Mouse (Mus musculus): ENCODE data around the gene Magi1. TPM values are rescaled to one million over a fixed set of nuclear protein-coding genes. Genes with fewer than 3 reads are reported as not detected.

The Magi1 gene
- polyA plus RNA-seq, 1 experiment from 2014 or later: 9.2 TPM

GRCm38 (mm10) chr6:94286555-94286954 lies 2.8 kb upstream of the Magi1 start:
- no peak overlapping the region for H3K9ac ChIP-seq (ENCODE audit: low read depth, low read length)
- no peak overlapping the region for H3K4me2 ChIP-seq
- H3K27me3 ChIP-seq (ENCODE audit: control insufficient read depth, insufficient read depth, low read length): no peaks in the 10 kb centered on the region
- no peak overlapping the region for H3K4me3 ChIP-seq (ENCODE audit: low read depth, low read length)
- 59% methylated on average over 2 of the region's 2 CpGs for WGBS (ENCODE audit: insufficient replicate concordance)
- no peak for ATAC-seq (replicated peaks; ENCODE audit: insufficient number of reproducible peaks, low FRiP score, low TSS enrichment)
- H3K27ac ChIP-seq (ENCODE audit: low read depth, low read length): no peak overlapping the region
- H3K36me3 ChIP-seq (ENCODE audit: control insufficient read depth, insufficient read depth, low read length): no peaks in the 10 kb centered on the region
- H3K9me3 ChIP-seq (replicated peaks; ENCODE audit: control insufficient read depth, low read length): peaks cover 2% of the 10 kb centered on the region; the same call in 1 of the 2 replicates
- peaks cover 6% of the 10 kb centered on the region for H3K4me1 ChIP-seq (ENCODE audit: control insufficient read depth, insufficient read depth, low read length)

- WGBS (ENCODE audit: insufficient replicate concordance): under 1% methylated on average over 44 of the region's 44 CpGs
- Histone ChIP-seq H3K4me2 (peak overlapping the region; percentile 96), H3K36me3 (ENCODE audit: control insufficient read depth, insufficient read depth, low read length) (no peaks in the 10 kb centered on the region), H3K9ac (ENCODE audit: low read depth, low read length) (peak overlapping the region; percentile 87), H3K9me3 (replicated peaks; ENCODE audit: control insufficient read depth, low read length) (peaks cover 2% of the 10 kb centered on the region; the same call in 1 of the 2 replicates), H3K4me1 (ENCODE audit: control insufficient read depth, insufficient read depth, low read length) (peaks cover 16% of the 10 kb centered on the region), H3K4me3 (ENCODE audit: low read depth, low read length) (peak overlapping the region; percentile 96), H3K27ac (ENCODE audit: low read depth, low read length) (peak overlapping the region; percentile 97), H3K27me3 (ENCODE audit: control insufficient read depth, insufficient read depth, low read length) (no peaks in the 10 kb centered on the region)
- ATAC-seq (replicated peaks; ENCODE audit: insufficient number of reproducible peaks, low FRiP score, low TSS enrichment): peak; percentile 51; the same call in 1 of the 2 replicates
Measured at GRCm38 (mm10) chr6:94284089-94284825, 540 bp upstream of the Magi1 start.

GRCm38 (mm10) chr6:94282301-94283241 lies 1.1 kb downstream of the Magi1 start:
- Histone ChIP-seq H3K27me3 (ENCODE audit: control insufficient read depth, insufficient read depth, low read length) (no peaks in the 10 kb centered on the region), H3K4me2 (peak overlapping the region; percentile 96), H3K36me3 (ENCODE audit: control insufficient read depth, insufficient read depth, low read length) (no peaks in the 10 kb centered on the region), H3K4me3 (ENCODE audit: low read depth, low read length) (peak overlapping the region; percentile 96), H3K9ac (ENCODE audit: low read depth, low read length) (peak overlapping the region; percentile 87), H3K4me1 (ENCODE audit: control insufficient read depth, insufficient read depth, low read length) (peaks cover 22% of the 10 kb centered on the region), H3K27ac (ENCODE audit: low read depth, low read length) (peak overlapping the region; percentile 97), H3K9me3 (replicated peaks; ENCODE audit: control insufficient read depth, low read length) (no peaks in the 10 kb centered on the region)
- under 1% methylated on average over 55 of the region's 55 CpGs for WGBS (ENCODE audit: insufficient replicate concordance)
- ATAC-seq (replicated peaks; ENCODE audit: insufficient number of reproducible peaks, low FRiP score, low TSS enrichment): peak; percentile 15; the same call in 1 of the 2 replicates

- Histone ChIP-seq H3K9ac (ENCODE audit: low read depth, low read length) (peak overlapping the region; percentile 87), H3K36me3 (ENCODE audit: control insufficient read depth, insufficient read depth, low read length) (no peaks in the 10 kb centered on the region), H3K4me3 (ENCODE audit: low read depth, low read length) (peak overlapping the region; percentile 96), H3K27me3 (ENCODE audit: control insufficient read depth, insufficient read depth, low read length) (no peaks in the 10 kb centered on the region), H3K4me1 (ENCODE audit: control insufficient read depth, insufficient read depth, low read length) (peaks cover 30% of the 10 kb centered on the region), H3K9me3 (replicated peaks; ENCODE audit: control insufficient read depth, low read length) (no peaks in the 10 kb centered on the region), H3K27ac (ENCODE audit: low read depth, low read length) (peak overlapping the region; percentile 51), H3K4me2 (peak overlapping the region; percentile 96)
- 3% methylated on average over 17 of the region's 17 CpGs for WGBS (ENCODE audit: insufficient replicate concordance)
- no peak for ATAC-seq (replicated peaks; ENCODE audit: insufficient number of reproducible peaks, low FRiP score, low TSS enrichment)
Measured at GRCm38 (mm10) chr6:94281606-94282280, 2.0 kb downstream of the Magi1 start.

- ATAC-seq (replicated peaks; ENCODE audit: insufficient number of reproducible peaks, low FRiP score, low TSS enrichment): no peak
- Histone ChIP-seq H3K9me3 (replicated peaks; ENCODE audit: control insufficient read depth, low read length) (no peaks in the 10 kb centered on the region), H3K27me3 (ENCODE audit: control insufficient read depth, insufficient read depth, low read length) (no peaks in the 10 kb centered on the region), H3K4me2 (no peak overlapping the region), H3K36me3 (ENCODE audit: control insufficient read depth, insufficient read depth, low read length) (no peaks in the 10 kb centered on the region), H3K27ac (ENCODE audit: low read depth, low read length) (no peak overlapping the region), H3K4me1 (ENCODE audit: control insufficient read depth, insufficient read depth, low read length) (peaks cover 29% of the 10 kb centered on the region), H3K9ac (ENCODE audit: low read depth, low read length) (no peak overlapping the region), H3K4me3 (ENCODE audit: low read depth, low read length) (no peak overlapping the region)
- 89% methylated on average over 3 of the region's 3 CpGs for WGBS (ENCODE audit: insufficient replicate concordance)
Measured at GRCm38 (mm10) chr6:94273941-94274340, 9.8 kb downstream of the Magi1 start.

GRCm38 (mm10) chr6:94270001-94270400 lies 13.7 kb downstream of the Magi1 start:
- no peak overlapping the region for H3K9ac ChIP-seq (ENCODE audit: low read depth, low read length)
- H3K4me2 ChIP-seq: no peak overlapping the region
- peaks cover 34% of the 10 kb centered on the region for H3K4me1 ChIP-seq (ENCODE audit: control insufficient read depth, insufficient read depth, low read length)
- H3K36me3 ChIP-seq (ENCODE audit: control insufficient read depth, insufficient read depth, low read length): no peaks in the 10 kb centered on the region
- H3K4me3 ChIP-seq (ENCODE audit: low read depth, low read length): no peak overlapping the region
- WGBS (ENCODE audit: insufficient replicate concordance): 75% methylated on average over 5 of the region's 5 CpGs
- no peaks in the 10 kb centered on the region for H3K27me3 ChIP-seq (ENCODE audit: control insufficient read depth, insufficient read depth, low read length)
- H3K9me3 ChIP-seq (replicated peaks; ENCODE audit: control insufficient read depth, low read length): no peaks in the 10 kb centered on the region
- ATAC-seq (replicated peaks; ENCODE audit: insufficient number of reproducible peaks, low FRiP score, low TSS enrichment): no peak
- H3K27ac ChIP-seq (ENCODE audit: low read depth, low read length): no peak overlapping the region

- H3K9me3 ChIP-seq (replicated peaks; ENCODE audit: control insufficient read depth, low read length): no peaks in the 10 kb centered on the region
- H3K9ac ChIP-seq (ENCODE audit: low read depth, low read length): no peak overlapping the region
- H3K27me3 ChIP-seq (ENCODE audit: control insufficient read depth, insufficient read depth, low read length): no peaks in the 10 kb centered on the region
- no peak for ATAC-seq (replicated peaks; ENCODE audit: insufficient number of reproducible peaks, low FRiP score, low TSS enrichment)
- peaks cover 43% of the 10 kb centered on the region for H3K4me1 ChIP-seq (ENCODE audit: control insufficient read depth, insufficient read depth, low read length)
- H3K4me2 ChIP-seq: no peak overlapping the region
- H3K36me3 ChIP-seq (ENCODE audit: control insufficient read depth, insufficient read depth, low read length): no peaks in the 10 kb centered on the region
- H3K27ac ChIP-seq (ENCODE audit: low read depth, low read length): no peak overlapping the region
- 49% methylated on average over 4 of the region's 4 CpGs for WGBS (ENCODE audit: insufficient replicate concordance)
- no peak overlapping the region for H3K4me3 ChIP-seq (ENCODE audit: low read depth, low read length)
Measured at GRCm38 (mm10) chr6:94269174-94269573, 14.5 kb downstream of the Magi1 start.

- Histone ChIP-seq H3K36me3 (ENCODE audit: control insufficient read depth, insufficient read depth, low read length) (no peaks in the 10 kb centered on the region), H3K4me2 (no peak overlapping the region), H3K4me3 (ENCODE audit: low read depth, low read length) (no peak overlapping the region), H3K9me3 (replicated peaks; ENCODE audit: control insufficient read depth, low read length) (no peaks in the 10 kb centered on the region), H3K9ac (ENCODE audit: low read depth, low read length) (no peak overlapping the region), H3K4me1 (ENCODE audit: control insufficient read depth, insufficient read depth, low read length) (peaks cover 42% of the 10 kb centered on the region), H3K27ac (ENCODE audit: low read depth, low read length) (no peak overlapping the region), H3K27me3 (ENCODE audit: control insufficient read depth, insufficient read depth, low read length) (no peaks in the 10 kb centered on the region)
- WGBS (ENCODE audit: insufficient replicate concordance): 47% methylated on average over 3 of the region's 3 CpGs
- ATAC-seq (replicated peaks; ENCODE audit: insufficient number of reproducible peaks, low FRiP score, low TSS enrichment): no peak
Measured at GRCm38 (mm10) chr6:94265244-94265935, 18.3 kb downstream of the Magi1 start.
